Mouse (Mus musculus): ENCODE measurements around the gene Ppara.

Ppara gene

GRCm38 (mm10) chr15:85720366-85720841, 14.4 kb upstream of the Ppara start:
- in situ Hi-C loops (cut with MboI; ENCODE audit: low sequenced_read_pairs): no loop called here

DNA sequence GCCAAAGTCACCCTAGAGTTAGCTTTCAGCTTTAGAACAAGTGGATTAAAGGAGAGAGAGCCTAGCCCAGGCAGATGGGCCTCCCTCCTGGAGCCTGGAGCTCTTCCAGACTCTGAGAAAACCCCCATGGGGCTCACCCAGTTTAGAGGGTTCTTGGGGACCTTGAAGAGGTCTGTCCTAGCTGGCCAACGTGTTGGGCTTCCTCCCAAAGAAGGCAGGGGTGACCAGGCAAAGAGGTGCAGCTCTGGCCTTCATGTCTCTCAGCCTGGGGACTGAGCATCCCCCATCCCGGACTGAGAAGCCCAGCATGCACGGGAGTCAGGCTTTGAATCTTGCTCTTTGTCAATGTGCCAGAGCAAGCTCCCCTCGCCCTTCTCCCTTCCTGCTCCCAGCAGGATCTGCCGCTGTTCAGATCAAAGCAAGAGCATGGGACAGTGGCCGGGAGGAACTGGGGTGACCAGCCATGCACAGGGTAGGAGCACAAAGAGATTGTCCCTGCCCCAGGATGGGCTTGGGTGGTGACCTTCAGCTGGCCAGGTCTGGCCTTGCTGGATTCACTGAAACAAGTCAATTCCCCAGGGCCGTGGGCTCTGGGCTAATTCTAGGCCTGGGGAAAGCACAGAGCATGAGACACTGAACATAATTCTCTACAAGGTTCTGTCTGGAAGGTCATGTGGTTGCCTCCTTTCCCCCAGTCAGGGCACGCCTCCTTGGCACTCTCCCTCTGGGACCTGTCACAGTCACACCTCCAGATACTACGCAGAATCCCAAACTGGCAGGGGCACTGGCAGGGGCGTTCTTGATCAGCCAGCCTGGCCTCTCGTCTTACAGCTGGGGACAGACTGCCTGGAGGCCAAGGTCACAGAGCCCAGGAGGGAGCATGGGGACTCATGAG, 10.3 kb upstream of the Ppara start:
- in situ Hi-C loops (cut with MboI; ENCODE audit: low sequenced_read_pairs): no loop called here

- in situ Hi-C loops (cut with MboI; ENCODE audit: low sequenced_read_pairs): no loop called here
Observed at GRCm38 (mm10) chr15:85728224-85728623, 6.6 kb upstream of the Ppara start.

DNA sequence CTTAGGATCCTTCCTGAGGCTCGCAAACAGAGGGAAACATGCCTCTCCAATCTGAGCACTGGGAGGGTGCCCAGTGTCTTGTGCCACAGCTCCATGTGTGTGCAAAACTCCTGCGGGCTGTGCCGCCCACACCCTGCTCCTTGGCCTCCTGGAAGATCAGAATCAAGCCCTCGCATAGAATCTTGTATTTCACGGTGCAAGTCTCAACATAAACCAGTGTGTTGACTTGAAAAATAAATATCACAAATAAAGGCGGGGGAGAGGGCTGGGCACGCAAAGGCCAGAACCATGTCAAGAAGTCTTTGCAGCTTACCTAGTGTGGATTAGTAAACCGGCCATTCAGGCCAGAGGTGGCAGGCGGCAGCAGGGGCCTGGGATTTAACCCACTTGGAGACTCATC, 5.5 kb upstream of the Ppara start:
- in situ Hi-C loops (cut with MboI; ENCODE audit: low sequenced_read_pairs): no loop called here

GRCm38 (mm10) chr15:85730027-85730426, 4.8 kb upstream of the Ppara start:
- in situ Hi-C loops (cut with MboI; ENCODE audit: low sequenced_read_pairs): no loop called here

- in situ Hi-C loops (cut with MboI; ENCODE audit: low sequenced_read_pairs): no loop called here
Observed at GRCm38 (mm10) chr15:85731885-85732603, 2.7 kb upstream of the Ppara start.

- in situ Hi-C loops (cut with MboI; ENCODE audit: low sequenced_read_pairs): no loop called here
Observed at GRCm38 (mm10) chr15:85732604-85732968, 2.2 kb upstream of the Ppara start.

- in situ Hi-C loops (cut with MboI; ENCODE audit: low sequenced_read_pairs): no loop called here
Observed at GRCm38 (mm10) chr15:85733686-85734085, 1.1 kb upstream of the Ppara start.

- in situ Hi-C loops (cut with MboI; ENCODE audit: low sequenced_read_pairs): no loop called here
Observed at GRCm38 (mm10) chr15:85734148-85734547, 635 bp upstream of the Ppara start.

DNA sequence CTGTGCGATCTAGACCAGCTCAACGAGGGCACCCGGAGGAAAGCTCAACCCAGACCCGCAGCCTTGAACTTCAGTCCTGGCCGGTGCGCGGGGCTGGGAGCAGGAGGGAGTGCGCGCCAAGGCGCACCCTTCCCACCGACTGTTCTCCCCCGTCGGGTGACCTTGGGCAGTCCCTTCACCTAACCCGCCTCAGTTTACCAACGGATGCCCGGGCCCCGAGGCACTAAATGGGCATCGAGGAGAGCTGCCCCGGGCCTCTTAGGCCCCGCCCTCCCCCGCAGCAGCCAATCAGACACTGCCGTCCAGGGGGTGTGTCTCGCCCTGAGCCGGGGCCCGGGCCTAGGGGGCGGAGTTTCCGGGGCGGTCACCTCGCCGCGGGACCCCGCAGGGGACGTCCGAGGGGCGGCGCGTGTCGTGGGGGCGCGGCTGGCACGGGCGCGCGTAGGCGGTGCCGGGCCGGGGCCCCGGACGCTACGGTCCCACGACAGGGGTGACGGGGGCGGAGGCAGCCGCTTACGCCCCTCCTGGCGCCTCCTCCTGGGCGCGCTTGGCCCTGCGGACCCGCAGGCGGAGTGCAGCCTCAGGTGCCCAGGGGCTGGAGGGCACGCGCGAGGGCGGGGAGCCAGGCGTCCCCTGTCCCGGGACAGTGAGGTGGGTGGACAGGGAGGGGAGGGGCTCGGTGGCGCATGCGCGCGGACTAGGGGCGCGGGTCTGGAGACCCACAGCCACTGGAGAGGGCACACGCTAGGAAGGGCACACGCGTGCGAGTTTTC, 466 bp downstream of the Ppara start:
- in situ Hi-C loops (cut with MboI; ENCODE audit: low sequenced_read_pairs): no loop called here

DNA sequence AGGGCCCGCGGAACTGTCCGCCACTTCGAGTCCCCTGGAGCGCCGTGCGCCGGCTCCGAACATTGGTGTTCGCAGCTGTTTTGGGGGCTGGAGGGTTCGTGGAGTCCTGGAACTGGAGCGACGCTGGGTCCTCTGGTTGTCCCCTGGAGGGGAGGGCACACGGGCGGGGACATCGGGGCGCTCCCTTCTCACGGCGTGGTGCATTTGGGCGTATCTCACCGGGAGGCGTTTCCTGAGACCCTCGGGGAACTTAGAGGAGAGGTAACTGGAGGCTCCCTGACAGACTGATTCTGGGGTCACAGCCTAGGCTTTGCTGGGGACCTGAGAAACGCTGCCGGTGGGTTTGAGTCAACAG, 1.0 kb downstream of the Ppara start:
- in situ Hi-C loops (cut with MboI; ENCODE audit: low sequenced_read_pairs): no loop called here

- in situ Hi-C loops (cut with MboI; ENCODE audit: low sequenced_read_pairs): no loop called here
Observed at GRCm38 (mm10) chr15:85736506-85736905, 1.7 kb downstream of the Ppara start.

- in situ Hi-C loops (cut with MboI; ENCODE audit: low sequenced_read_pairs): no loop called here
Observed at GRCm38 (mm10) chr15:85738416-85738815, 3.6 kb downstream of the Ppara start.

- in situ Hi-C loops (cut with MboI; ENCODE audit: low sequenced_read_pairs): no loop called here
Observed at GRCm38 (mm10) chr15:85738939-85739338, 4.2 kb downstream of the Ppara start.

DNA sequence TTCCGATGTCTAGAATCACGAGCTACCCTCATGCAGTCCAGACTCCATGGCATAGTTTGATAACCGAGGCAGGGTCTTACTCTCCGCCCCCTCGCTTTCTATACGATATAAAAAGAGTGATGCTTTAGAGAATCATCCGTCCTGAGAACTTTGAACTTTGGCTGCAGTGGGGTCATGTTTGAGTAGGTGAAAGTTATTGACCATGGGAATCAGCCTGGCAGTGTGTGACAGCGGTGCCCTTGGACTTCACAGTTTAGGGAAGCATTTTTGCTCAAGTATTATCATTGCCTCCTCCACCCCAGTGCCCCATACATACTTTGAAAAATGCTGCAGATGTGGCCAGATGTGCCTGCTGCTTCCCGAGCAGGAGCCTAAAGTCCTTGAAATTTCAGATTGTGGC, 7.8 kb downstream of the Ppara start:
- in situ Hi-C loops (cut with MboI; ENCODE audit: low sequenced_read_pairs): no loop called here

- in situ Hi-C loops (cut with MboI; ENCODE audit: low sequenced_read_pairs): no loop called here
Observed at GRCm38 (mm10) chr15:85743946-85744345, 9.2 kb downstream of the Ppara start.

DNA sequence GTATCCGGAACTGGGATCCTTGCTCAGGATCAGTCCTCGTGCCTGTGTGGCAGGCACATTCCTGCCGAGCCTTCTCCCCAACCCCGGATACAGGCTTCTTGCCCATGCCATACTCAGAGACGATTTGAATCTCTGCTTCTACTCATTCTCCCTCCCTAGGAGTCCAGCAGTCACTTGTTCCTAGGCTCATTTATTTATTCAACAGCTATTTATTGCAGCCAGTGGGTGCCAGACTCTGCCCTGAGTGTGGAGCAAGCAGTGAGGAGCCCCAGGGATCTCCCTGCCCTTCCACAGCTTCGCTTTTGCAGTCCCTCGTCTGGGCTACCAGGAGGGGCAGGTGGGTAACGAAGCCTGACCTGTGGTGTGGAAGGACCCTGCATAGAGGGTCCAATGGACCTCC, 11.4 kb downstream of the Ppara start:
- in situ Hi-C loops (cut with MboI; ENCODE audit: low sequenced_read_pairs): no loop called here

- in situ Hi-C loops (cut with MboI; ENCODE audit: low sequenced_read_pairs): no loop called here
Observed at GRCm38 (mm10) chr15:85746671-85747070, 11.9 kb downstream of the Ppara start.

- in situ Hi-C loops (cut with MboI; ENCODE audit: low sequenced_read_pairs): no loop called here
Observed at GRCm38 (mm10) chr15:85747951-85748350, 13.2 kb downstream of the Ppara start.

- in situ Hi-C loops (cut with MboI; ENCODE audit: low sequenced_read_pairs): no loop called here
Observed at GRCm38 (mm10) chr15:85748466-85748865, 13.7 kb downstream of the Ppara start.

- in situ Hi-C loops (cut with MboI; ENCODE audit: low sequenced_read_pairs): no loop called here
Observed at GRCm38 (mm10) chr15:85749141-85749540, 14.4 kb downstream of the Ppara start.

Measured in CH12F3 (cell line).